Mouse (Mus musculus) granulocyte monocyte progenitor cell, adult 5-6 weeks (primary cell): Measurements from ENCODE around the gene Csk. TPM values are rescaled to one million over a fixed set of nuclear protein-coding genes. Genes with fewer than 3 reads are reported as not detected.
A peak's percentile ranks its signal among the peaks of the same experiment; 100 is the strongest.

ENCODE experiments used
- ATAC-seq: replicated peaks from 2 replicates; pipeline ENCODE4 v1.8.0; 2016; ENCODE audit warnings: mild to moderate bottlenecking, moderate TSS enrichment, inconsistent platforms; ENCODE audit not compliant: poor library complexity, severe bottlenecking
- total RNA-seq, 2 experiments: library from RNA; stranded (forward) in 1 of 2; stranded (reverse) in 1 of 2; fragments of 200-712, 200-1000 nt in 1 of 2; fragments of >200 nt in 1 of 2; fragmentation: Nextera tagmentation in 1 of 2; gene quantifications; 2 replicates each; pipeline ENCODE4 v1.2.3; 2014 to 2017

The Csk gene
- total RNA-seq, 2 experiments from 2014 or later = 86.9 to 113 TPM

DNA sequence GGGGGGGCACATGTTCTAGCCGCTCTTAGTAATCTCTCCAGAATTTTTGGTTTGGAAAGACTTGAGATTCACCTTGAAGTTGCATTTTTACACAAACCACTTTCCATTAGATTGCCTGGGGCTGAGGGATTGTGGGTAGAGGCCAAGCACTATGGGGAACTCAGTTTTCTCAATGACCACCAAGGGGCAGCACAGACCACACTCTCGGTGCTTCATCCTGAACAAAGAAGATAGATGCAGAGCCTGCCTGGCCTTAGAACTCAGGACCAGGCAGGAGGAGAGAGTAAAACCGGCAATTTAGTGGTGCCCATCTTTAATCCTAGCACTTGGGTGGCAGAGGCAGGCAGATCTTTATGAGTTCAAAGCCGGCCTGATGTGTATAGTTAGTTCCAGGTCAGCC lies 6.3 kb upstream of the Csk start:
- peak; percentile 86 for ATAC-seq

DNA sequence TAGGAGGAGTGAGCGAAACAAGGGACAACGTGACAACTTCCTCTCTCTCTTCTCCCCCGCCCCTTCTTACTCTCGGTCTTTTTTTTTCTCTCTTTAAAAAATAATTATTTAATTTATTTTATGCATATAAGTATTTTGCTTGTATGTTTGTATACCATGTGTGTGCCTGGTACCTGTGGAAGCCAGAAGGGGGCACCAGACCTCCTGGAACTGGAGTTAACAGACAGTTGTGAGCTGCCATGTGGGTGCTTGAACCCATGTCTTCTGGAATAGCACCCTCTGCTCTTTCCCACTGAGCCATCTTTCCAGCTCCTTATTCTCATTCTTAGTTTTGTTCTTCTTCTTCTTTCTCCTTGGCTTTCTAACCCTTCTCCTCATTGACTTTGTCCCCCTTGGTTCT lies 5.5 kb upstream of the Csk start:
- no peak for ATAC-seq

DNA sequence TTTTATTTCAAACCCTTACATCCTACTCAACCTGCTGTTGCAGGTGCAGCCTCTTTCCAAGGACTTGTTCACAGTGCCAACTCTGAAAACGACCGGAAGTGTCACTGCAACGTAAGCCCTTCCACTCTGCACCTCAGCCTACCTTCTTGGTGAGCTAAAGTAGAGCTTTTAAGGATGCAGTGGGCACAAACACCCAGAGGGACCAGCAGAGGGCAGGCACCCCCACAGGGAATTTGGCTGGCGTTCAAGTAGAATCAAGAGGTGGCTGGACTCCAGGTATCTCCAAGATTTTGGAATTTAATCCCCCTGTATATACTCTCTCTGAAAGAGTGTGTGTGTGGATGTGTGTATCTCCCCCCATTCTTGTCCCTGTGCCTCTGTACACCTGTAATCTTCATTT lies 4.4 kb upstream of the Csk start:
- ATAC-seq = no peak

DNA sequence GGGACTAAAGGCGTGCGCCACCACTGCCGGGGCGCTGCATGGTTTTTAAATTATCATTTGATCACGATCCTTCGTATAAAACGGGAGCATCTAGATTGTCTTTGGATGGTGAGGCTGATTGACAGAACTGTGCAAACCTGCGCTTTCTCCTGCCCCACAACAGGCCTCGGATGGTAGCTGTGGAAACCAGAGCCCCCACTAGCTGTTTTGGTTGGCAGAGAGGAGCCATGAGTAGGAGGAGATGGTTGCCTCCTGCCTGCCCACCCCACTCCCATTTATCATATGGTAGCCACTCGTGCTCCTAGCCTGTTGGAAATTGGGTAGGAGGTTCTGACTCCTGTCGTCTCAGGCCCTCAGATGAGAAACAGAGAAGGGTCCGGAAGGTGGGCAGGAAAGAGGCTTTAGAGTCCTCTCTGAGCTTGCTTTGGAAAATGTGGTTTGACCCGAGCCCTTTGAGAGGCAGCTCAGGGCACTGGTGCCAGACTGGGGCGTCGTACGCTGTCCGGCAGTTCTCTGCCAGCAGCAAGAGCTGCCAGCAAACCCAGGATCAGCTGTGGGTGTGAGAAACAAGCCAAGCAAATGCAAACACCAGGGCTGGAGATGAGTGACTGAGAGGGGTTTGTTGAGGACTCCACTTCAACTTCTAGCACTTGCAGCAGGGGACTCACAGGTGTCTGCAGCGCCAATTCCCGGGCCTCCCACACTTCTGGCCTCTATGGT lies 3.4 kb upstream of the Csk start:
- ATAC-seq = no peak

DNA sequence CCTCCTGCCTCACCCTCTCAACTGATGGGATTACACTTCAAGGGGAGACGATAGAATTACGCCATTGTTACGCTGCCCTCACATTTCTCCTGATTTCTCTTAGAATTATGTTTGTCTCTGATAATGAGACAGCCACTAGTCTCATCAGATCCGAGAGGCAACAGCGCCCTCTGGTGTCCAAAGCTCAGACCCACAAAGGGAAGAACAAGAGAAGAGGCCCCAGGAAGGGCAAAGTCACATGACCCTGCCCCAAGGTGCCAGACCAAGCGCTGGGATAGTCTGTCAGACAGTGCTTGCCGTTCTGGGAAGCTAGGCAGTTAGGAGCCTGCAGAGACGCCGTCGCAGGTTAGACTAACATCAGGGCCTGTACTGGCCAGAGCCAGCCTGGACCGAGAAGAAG lies 2.3 kb upstream of the Csk start:
- ATAC-seq = peak; percentile 73

DNA sequence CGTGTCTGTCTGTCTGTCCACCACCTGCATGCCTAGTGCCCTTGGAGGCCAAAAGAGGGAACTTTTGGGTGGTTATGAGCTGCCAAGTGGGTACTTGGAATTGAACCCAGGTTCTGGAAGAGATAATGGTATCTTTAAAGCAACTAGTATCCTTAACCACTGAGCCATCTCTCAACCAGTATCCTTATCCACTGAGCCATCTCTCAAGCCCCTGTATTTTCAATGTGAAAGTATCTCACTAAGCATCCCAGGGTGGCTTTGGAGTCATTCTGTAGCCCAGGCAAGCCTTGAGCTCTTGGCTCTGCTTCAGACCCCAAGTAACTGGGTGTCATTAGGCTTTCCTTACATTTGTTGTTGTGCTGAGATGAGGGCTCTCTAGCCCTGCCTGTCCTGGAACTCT lies 1.5 kb upstream of the Csk start:
- no peak for ATAC-seq

DNA sequence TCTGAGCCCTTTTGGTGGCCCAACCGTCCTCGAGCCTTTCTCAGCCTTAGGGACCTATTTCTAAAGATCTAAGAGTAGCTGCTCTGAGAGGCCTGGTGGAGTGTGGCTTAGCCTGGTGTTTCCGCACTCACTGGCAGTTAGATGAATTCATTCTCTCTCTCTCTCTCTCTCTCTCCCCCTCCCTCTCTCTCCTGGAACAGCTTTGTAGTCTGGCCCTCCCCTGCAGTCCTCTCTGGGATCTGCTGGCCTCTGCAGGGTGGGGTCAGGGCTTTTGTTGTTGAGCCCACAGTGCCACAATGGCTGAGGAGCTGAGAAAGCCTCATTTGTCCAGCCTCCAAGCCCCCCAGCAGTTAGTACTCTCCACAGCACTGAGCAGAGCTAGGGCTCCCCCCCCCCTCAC lies 576 bp downstream of the Csk start:
- no peak for ATAC-seq

DNA sequence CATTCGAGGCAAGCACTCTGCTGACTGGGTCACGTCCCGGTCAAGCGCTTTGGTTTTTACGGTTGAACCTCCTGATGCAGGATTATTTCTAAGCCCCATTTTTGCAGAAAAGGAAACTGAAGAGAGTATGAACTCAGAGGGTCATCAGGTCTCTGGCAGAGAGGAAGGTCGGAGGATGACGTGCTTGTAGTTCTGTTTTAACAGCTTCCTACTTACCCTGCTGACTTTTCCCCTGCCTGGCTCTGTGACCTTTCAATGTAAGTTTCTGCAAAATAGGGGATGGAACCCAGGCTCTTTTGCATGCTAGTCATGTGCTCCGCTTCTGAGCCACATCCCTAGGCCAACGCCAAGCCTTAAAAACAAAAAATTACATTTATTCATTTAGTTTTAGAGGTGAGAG lies 1.1 kb downstream of the Csk start:
- no peak for ATAC-seq

DNA sequence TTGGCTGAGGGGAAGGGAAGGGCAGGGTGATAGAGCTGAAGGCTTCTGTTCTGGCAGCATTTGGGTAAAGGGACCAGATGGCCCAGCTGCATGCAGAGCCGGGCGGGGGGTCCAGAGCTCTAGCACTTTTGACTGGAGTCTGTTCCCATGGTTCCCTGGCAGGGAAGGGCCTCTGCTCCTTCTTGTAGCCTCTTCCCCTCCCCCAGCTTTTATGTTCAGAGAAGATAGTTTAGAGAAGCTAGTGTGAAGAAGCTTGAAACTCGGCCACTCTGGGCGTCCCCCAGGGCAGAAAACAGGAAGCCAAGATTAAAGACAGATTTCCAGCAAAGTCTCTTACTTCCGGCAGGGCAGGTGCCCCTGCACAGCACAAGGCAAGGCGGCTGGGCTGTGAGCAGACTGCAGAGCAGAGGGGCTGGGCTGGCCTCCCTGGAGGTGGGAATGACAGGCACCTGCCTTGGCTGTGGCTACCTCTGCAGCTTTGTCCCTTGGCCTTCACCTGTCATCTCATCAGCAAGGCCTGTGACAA lies 2.6 kb downstream of the Csk start:
- ATAC-seq = peak; percentile 42

DNA sequence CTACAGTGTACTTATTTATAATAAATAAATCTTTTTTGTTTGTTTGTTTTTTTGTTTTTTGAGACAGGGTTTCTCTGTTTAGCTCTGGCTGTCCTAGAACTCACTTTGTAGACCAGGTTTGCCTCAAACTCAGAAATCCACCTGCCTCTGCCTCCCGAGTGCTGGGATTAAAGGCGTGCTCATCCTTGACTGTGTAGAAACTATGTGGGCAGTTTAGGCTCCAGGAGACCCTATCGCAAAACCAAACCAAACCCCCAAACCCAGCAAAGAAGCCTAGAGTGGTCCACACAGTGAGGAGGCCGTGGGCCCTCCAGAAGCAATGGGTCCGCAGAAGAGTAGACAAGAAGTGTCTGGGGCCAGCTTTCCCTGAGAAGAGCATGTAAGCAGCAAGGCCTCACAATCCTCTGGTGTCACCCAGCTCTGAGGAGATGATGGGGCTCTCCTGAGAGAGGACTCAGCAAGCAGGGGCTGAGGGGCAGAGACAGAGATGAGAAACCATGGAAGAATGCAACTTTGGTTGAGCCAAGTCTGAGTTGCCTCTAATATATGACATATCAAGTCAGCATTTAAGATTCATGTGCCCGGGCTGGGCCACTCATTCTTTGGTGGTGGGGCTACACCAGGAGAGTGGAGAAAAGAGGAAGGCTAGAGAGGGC lies 3.2 kb downstream of the Csk start:
- no peak; the same call in 1 of the 2 replicates for ATAC-seq

DNA sequence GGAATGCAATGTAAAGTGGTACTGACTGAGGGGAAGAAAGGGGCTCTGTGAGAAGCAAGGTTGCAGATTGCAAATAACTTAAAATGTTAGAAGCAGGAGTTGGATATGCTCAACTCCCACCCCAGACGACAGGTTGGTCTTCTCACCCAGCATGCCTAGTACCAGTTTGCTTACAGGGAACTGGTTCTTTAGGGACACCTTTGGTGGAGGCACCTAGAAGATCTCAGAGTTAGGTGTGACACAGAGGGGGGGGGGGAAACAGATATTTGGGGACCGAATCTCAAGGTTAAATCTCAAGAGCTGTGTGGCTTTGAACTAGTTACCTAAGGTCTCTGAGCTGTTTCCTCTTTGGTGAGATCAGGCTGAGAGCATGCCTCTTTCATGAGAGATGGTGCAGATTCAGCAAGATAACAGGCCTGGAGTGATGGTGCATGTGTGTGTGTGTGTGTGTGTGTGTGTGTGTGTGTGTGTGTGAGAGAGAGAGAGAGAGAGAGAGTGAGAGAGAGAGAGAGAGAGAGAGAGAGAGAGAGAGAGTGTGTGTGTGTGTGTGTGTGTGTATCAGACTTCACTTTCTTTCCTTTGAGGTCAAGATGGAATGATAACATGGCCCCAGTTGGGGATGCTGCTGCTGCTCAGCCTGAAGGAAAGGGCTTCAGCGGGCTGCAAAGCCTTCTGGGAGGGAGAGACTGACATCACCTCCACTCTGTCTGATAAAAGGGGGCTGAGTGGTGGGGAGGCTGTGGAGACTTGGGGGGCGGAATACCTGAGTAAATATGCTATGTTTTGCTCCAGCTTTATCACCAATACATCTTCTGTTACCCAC lies 5.9 kb downstream of the Csk start:
- ATAC-seq = no peak

DNA sequence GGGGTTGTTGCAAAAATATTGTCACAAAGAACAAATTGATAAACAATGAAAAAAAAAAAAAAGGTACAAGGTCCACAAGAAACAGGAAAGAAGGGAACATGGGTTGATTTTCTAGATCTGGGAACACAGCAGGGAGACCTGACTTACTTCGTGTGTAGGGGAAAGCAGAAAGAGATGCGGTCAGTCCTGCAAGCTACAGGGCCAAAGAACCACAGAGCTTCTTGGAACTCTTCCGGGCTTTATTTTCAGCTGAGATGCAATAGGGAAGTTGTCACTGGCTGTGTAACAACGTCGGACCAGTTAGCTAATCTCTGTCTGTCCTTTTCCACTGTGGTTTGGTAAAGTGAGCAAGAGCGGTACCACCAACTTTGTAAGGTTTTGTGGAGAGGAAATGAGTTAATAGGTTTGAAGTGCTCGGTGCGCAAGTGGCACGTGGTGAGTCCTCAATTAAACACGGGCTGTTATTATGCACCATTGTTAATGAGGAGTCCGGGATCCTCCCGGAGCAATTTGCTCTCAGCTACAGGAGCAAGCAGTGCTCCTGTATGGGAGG lies 6.8 kb downstream of the Csk start:
- ATAC-seq = peak; percentile 74

DNA sequence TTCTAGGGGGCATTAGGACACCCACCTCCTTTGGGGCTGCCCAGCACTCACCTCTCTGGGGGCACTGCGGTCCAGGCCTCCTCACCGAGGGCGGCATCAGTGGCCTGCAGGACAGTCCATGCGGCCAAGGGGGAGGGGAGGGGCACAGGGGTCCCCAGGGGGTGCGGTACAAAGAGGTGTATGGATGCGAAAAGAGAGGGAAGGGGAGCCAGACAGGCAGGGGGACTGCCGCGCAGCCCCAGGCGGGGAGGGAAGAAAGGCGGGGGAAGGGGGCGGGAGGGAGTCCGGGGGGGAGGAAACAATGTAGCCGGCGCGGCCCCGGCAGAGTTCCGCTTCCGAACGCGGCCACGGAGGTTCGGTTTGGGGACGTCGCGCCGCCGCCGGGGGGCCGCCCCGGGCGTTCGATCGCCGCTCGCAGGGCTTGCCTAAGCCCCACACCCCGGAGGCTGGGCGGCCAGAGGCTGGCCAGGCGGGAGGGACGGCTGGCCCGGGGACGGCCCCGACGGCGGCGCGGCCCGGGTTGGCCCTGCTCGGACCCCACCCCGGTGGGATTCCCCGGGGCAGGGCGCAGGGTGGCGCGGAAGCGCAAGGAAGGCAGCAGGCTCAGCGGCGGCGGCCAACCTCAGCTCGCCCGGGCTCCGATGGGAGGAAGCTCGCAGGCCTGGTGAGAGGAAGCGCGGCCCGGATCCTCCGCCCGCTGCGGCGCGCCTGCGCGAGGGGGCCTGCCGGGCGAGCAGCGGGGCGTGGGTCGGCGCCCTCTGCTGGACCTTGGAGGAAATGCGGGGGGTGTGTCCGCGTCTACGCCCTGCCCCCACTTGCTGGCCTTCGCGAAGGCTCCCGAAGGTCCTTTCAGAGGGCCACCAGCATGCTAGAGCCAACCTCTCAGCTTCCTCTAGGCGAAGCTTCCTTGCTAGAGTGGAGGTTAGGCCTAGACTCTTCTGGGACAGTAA lies 8.2 kb downstream of the Csk start:
- peak; percentile 58 for ATAC-seq

DNA sequence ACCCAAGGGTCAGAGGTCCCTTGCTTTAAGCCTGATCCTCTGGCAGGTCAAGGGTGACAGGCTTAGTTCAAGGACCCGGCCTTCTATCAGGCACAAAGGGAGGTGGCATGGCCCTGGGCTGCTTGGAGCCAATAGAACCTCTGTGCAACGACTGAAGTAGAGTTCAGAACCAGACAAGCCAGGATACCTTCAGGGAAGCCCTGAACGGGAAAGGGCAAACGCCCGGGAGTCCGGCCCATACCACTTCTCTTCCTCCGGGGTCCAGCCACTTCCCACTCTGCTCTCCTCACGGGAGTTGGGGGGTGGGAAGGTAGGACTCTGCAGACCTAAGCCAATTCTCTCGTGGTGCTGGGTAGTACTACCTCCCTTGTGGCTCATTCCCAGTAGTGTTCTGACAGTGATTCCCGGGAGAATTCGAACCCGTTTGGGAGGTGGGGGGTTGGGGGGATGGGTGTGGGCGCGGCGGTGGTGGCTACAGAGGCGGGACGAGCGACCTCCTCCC lies 8.9 kb downstream of the Csk start:
- ATAC-seq = no peak

DNA sequence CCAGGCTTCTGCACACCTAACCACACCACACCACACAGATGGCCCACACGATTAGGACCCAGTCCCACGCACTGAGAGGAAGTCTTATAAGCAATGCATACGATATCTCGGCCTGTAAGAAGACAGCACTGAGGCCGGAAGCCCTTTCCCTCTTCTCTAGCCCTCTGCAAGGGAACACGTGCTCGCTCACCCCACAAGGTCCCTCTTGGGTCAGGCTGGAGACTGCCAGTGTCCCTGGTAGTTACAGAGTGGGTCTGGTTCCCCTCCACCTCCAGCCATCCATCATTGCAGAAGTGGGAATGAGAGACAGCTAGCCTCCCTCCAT lies 9.6 kb downstream of the Csk start:
- peak; percentile 15 for ATAC-seq

DNA sequence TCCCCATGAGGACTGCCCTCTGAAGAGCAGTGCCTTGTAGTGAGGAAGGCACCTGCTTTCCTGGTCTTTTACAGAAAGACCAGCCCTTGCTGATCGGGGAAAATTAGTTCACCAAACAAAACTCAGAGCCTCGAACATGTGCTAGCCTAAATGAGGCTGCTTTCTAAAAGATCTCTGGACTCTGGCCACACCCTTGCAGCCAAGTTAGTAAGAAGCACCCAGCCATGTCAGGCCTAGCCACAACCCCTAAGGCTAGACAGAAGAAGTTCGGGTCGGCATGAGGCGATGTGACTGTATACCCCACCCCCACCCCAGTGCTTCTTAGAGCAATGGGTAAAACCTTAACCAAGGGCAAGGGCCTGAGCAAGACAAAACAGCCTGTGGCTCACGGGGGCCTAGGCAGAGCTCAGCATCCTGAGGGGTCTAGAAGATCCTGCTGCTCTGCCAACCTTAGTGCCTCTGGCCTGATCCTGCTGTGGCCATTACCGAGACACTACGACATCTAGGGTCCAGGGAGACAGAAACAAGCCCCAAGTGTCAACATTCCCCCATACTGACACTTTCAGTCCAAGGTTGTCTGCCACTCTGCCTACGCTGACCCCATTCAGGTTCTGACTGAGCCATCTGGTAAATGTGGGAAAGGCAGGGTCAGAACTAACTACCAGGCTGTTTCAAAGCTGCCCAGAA lies 10.1 kb downstream of the Csk start:
- ATAC-seq = no peak

DNA sequence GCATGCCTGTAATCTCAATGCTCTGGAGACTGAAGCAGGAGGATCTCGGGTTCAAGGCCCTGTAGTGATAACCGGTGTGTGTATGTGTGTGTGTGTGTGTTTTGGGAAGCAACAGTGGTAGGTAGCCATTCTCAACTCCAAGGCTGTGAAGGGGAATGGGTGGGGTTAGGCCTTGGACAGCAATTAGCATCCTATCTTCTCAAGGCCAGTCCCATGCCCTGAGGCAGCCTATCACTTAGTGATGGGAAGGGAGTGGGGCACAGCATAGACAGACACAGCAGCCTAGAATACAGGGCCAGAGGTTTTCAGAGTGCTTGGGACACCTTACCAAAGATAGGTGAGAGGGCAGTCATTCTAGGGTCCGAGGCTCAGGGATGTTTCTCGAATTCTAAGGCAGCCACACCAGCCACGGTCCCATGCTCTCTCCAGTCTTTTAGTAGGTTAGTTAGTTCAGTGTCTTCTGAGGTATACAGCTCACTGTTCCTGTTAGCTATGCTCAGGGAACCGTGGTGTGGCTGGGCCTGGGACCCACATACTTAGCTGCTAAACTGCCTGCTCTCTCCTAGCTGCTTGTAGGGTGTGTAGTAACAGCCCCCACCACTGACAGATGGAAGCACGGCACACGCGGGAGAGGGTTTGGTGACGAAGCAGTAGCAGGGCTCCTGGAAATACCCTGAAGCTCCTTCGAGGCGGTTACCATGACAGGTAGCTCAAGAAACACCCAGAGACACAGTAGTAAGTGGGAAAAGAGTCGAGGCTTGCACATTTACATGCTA lies 11.5 kb downstream of the Csk start:
- ATAC-seq = no peak

DNA sequence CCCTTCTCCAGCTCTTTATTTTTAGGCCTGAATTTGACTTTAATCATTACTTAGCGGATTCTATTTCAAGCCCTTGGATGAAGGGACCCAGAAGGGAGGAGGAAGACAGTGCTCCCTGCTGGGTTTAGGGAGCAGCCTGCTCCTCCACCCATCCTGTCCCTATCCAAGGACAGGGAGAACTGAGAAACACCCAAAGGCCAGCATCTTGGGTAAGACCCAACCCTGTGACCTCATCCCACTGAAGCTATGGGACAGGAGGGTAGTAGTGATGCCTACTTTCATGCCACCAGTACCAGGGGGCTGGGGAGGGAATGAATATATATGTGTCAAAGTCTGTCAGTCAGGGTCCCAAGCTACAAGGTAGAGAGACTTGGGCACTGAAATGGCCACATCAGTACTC lies 12.4 kb downstream of the Csk start:
- no peak for ATAC-seq
